9 mouse cellular contexts compared by ENCODE assay signal in genomic region chr10:40259542-40259941, GRCm38 (mm10). TPM values are rescaled to one million over a fixed set of nuclear protein-coding genes. Genes with fewer than 3 reads are reported as not detected.
A peak's percentile ranks its signal among the peaks of the same experiment; 100 is the strongest.
DNase-seq lines count a peak whose midpoint lies in the region; ATAC-seq lines count a peak whose summit lies in the region.
"Had no signal": no experiment of that assay in that cellular context is flagged by ENCODE, and none has a peak within 500 bp of the region (broad histone marks: within the 10 kb centered on the region; RNA-seq: fewer than 3 reads in every experiment).

No protein-coding gene starts in this region.

- 0 out of 2 replicates have a peak overlapping the region, but pooled peaks have one; percentile 15 for H3K27ac ChIP-seq in forebrain, embryonic 10.5 days
- H3K27ac ChIP-seq in forebrain, embryonic 13.5 days, result no peak overlapping the region
- 0 out of 2 replicates have a peak overlapping the region, but pooled peaks have one; percentile 92 for H3K27ac ChIP-seq in lung, embryonic 15.5 days
- H3K27ac ChIP-seq in liver, embryonic 15.5 days (replicated peaks), result peak overlapping the region; percentile 92

- peaks cover 15% of the 10 kb centered on the region for H3K36me3 ChIP-seq in forebrain, embryonic 10.5 days (replicated peaks)
- peaks cover 4% of the 10 kb centered on the region; the same call in 1 of the 2 replicates for H3K36me3 ChIP-seq in forebrain, embryonic 13.5 days (ENCODE audit: poor library complexity, severe bottlenecking)
- peaks cover 4% of the 10 kb centered on the region; the same call in 1 of the 2 replicates for H3K36me3 ChIP-seq in lung, embryonic 15.5 days
- 0 out of 2 replicates have a peak, but pooled peaks cover 3% of the 10 kb centered on the region for H3K36me3 ChIP-seq in liver, embryonic 15.5 days (replicated peaks)

- no peaks in the 10 kb centered on the region for H3K27me3 ChIP-seq in forebrain, embryonic 10.5 days (ENCODE audit: poor library complexity, severe bottlenecking)
- H3K27me3 ChIP-seq in forebrain, embryonic 13.5 days, result no peaks in the 10 kb centered on the region
- H3K27me3 ChIP-seq in lung, embryonic 15.5 days, result no peaks in the 10 kb centered on the region
- no peaks in the 10 kb centered on the region for H3K27me3 ChIP-seq in liver, embryonic 15.5 days
- H3K27me3 ChIP-seq: hindbrain, embryonic 13.5 days had no signal

- no peak for ATAC-seq in forebrain, embryonic 13.5 days
- ATAC-seq in lung, embryonic 15.5 days (ENCODE audit: borderline replicate concordance, extremely low read depth, low FRiP score, low TSS enrichment), result no peak
- ATAC-seq in liver, embryonic 15.5 days (ENCODE audit: insufficient read depth), result no peak

- H3K4me3 ChIP-seq in forebrain, embryonic 10.5 days, result no peak overlapping the region
- H3K4me3 ChIP-seq in forebrain, embryonic 13.5 days, result no peak overlapping the region
- H3K4me3 ChIP-seq in lung, embryonic 15.5 days, result no peak overlapping the region
- H3K4me3 ChIP-seq in liver, embryonic 15.5 days (replicated peaks), result peak overlapping the region; percentile 83
- H3K4me3 ChIP-seq: hindbrain, embryonic 13.5 days had no signal

- peaks cover 23% of the 10 kb centered on the region for H3K4me1 ChIP-seq in forebrain, embryonic 10.5 days
- H3K4me1 ChIP-seq in forebrain, embryonic 13.5 days, result peaks cover 6% of the 10 kb centered on the region; the same call in 1 of the 2 replicates
- H3K4me1 ChIP-seq in lung, embryonic 15.5 days, result peaks cover 10% of the 10 kb centered on the region
- H3K4me1 ChIP-seq in liver, embryonic 15.5 days (replicated peaks), result peaks cover 40% of the 10 kb centered on the region

- H3K9me3 ChIP-seq in forebrain, embryonic 10.5 days, result no peaks in the 10 kb centered on the region
- H3K9me3 ChIP-seq in forebrain, embryonic 13.5 days (replicated peaks), result no peaks in the 10 kb centered on the region
- no peaks in the 10 kb centered on the region for H3K9me3 ChIP-seq in lung, embryonic 15.5 days
- H3K9me3 ChIP-seq in liver, embryonic 15.5 days (replicated peaks), result no peaks in the 10 kb centered on the region
- H3K9me3 ChIP-seq: hindbrain, embryonic 13.5 days had no signal

- 17% methylated on average over 8 of the region's 8 CpGs for WGBS in forebrain, embryonic 10.5 days
- WGBS in forebrain, embryonic 13.5 days, result 25% methylated on average over 8 of the region's 8 CpGs
- WGBS in lung, embryonic 15.5 days, result 11% methylated on average over 8 of the region's 8 CpGs
- 10% methylated on average over 8 of the region's 8 CpGs for WGBS in liver, embryonic 15.5 days (ENCODE audit: insufficient replicate concordance)

- DNase-seq in forebrain, embryonic 10.5 days (ENCODE audit: extremely low spot score, low spot score), result no peak
- no peak for DNase-seq in lung, adult 18-20 months
- peak; percentile 50 for DNase-seq in c-Kit-positive CD71-positive TER-119-positive erythroid progenitor cells, embryonic 14.5 days (ENCODE audit: low spot score)
- DNase-seq in lung, postnatal 4 days, result no peak
- no peak for DNase-seq in left cerebral cortex, adult 11 months (ENCODE audit: low spot score)

- no peak overlapping the region for H3K9ac ChIP-seq in forebrain, embryonic 13.5 days
- no peak overlapping the region for H3K9ac ChIP-seq in lung, embryonic 15.5 days
- no peak overlapping the region for H3K9ac ChIP-seq in liver, embryonic 15.5 days
- H3K9ac ChIP-seq: hindbrain, embryonic 13.5 days had no signal

- H3K4me2 ChIP-seq in forebrain, embryonic 13.5 days, result no peak overlapping the region
- H3K4me2 ChIP-seq in lung, embryonic 15.5 days, result no peak overlapping the region; the same call in 1 of the 2 replicates
- H3K4me2 ChIP-seq in liver, embryonic 15.5 days, result peak overlapping the region; percentile 86

RNA-seq across cellular contexts. Expression of gene Gtf3c6, which starts 1.6 kb away (rescaled TPM):
- 150 TPM in 2 replicates for polyA plus RNA-seq in forebrain, embryonic 10.5 days (2016; fragmentation: Nextera tagmentation; extraction: Ambion mirVana)
- polyA plus RNA-seq in forebrain, embryonic 13.5 days (2015; fragmentation: Nextera tagmentation; extraction: Ambion mirVana), result 116 and 122 TPM in 2 replicates
- polyA plus RNA-seq in lung, embryonic 15.5 days (2015; fragmentation: Nextera tagmentation; extraction: Ambion mirVana), result 81.5 and 90.1 TPM in 2 replicates
- 24.7 and 25.5 TPM in 2 replicates for polyA plus RNA-seq in liver, embryonic 15.5 days (2015; fragmentation: Nextera tagmentation; extraction: Ambion mirVana)

RNA-seq across cellular contexts. Expression of gene Rpf2, which starts 12.7 kb away (rescaled TPM):
- 98.0 and 101 TPM in 2 replicates for polyA plus RNA-seq in forebrain, embryonic 10.5 days (2016; fragmentation: Nextera tagmentation; extraction: Ambion mirVana)
- 80.9 and 84.4 TPM in 2 replicates for polyA plus RNA-seq in forebrain, embryonic 13.5 days (2015; fragmentation: Nextera tagmentation; extraction: Ambion mirVana)
- 62.3 and 65.4 TPM in 2 replicates for polyA plus RNA-seq in lung, embryonic 15.5 days (2015; fragmentation: Nextera tagmentation; extraction: Ambion mirVana)
- 28.0 and 32.8 TPM in 2 replicates for polyA plus RNA-seq in liver, embryonic 15.5 days (2015; fragmentation: Nextera tagmentation; extraction: Ambion mirVana)

RNA-seq across cellular contexts. Expression of gene Amd1, which starts 42.4 kb away (rescaled TPM):
- polyA plus RNA-seq in forebrain, embryonic 10.5 days (2016; fragmentation: Nextera tagmentation; extraction: Ambion mirVana), result 93.7 and 96.8 TPM in 2 replicates
- polyA plus RNA-seq in forebrain, embryonic 13.5 days (2015; fragmentation: Nextera tagmentation; extraction: Ambion mirVana), result 53.4 and 55.9 TPM in 2 replicates
- polyA plus RNA-seq in lung, embryonic 15.5 days (2015; fragmentation: Nextera tagmentation; extraction: Ambion mirVana), result 57.0 and 59.8 TPM in 2 replicates
- polyA plus RNA-seq in liver, embryonic 15.5 days (2015; fragmentation: Nextera tagmentation; extraction: Ambion mirVana), result 40.8 and 41.9 TPM in 2 replicates
